Mouse (Mus musculus) embryonic facial prominence, embryonic 10.5 days (tissue): ENCODE results near the gene Cct7. TPM values are rescaled to one million over a fixed set of nuclear protein-coding genes. Genes with fewer than 3 reads are reported as not detected.

Experiments
- DNase-seq: peaks from one replicate; pipeline ENCODE4 v3.0.0-alpha.2; 2017; ENCODE audit warnings: low spot score
- H3K27ac ChIP-seq: fragments of 300-500 bp; sonication (generic); replicated peaks from 2 replicates; pipeline ENCODE4 v1.5.1; 2016; ENCODE audit warnings: mild to moderate bottlenecking
- H3K27me3 ChIP-seq: fragments of 300-500 bp; sonication (generic); replicated peaks from 2 replicates; pipeline ENCODE4 v1.6.1; 2016; ENCODE audit warnings: low read depth, mild to moderate bottlenecking; ENCODE audit not compliant: poor library complexity, severe bottlenecking
- H3K36me3 ChIP-seq: fragments of 300-500 bp; sonication (generic); replicated peaks from 2 replicates; pipeline ENCODE4 v1.6.1; 2016; ENCODE audit warnings: mild to moderate bottlenecking, moderate library complexity
- H3K4me1 ChIP-seq: fragments of 300-500 bp; sonication (generic); 2 replicates; pipeline ENCODE4 v1.6.1; 2016
- H3K4me3 ChIP-seq: fragments of 300-500 bp; sonication (generic); 2 replicates; pipeline ENCODE4 v1.5.1; 2016; ENCODE audit warnings: mild to moderate bottlenecking, moderate library complexity
- H3K9me3 ChIP-seq: fragments of 300-500 bp; sonication (generic); 2 replicates; pipeline ENCODE4 v1.6.1; 2016; ENCODE audit warnings: mild to moderate bottlenecking
- WGBS: fragments of 180-500 bp; shearing (Covaris S2); methylation state at CpG from one replicate; pipeline ENCODE4 v1.1.7; 2016; 5-methylcytosine and 5-hydroxymethylcytosine counted together
- polyA plus RNA-seq: library from polyadenylated mRNA; unstranded; fragments of >200 nt; fragmentation: Nextera tagmentation; extraction: Ambion mirVana; gene quantifications from 2 replicates; pipeline ENCODE4 v1.2.1, GENCODE M21; 2016

The Cct7 gene
- polyA plus RNA-seq, 1 experiment from 2014 or later, result 784 TPM

DNA sequence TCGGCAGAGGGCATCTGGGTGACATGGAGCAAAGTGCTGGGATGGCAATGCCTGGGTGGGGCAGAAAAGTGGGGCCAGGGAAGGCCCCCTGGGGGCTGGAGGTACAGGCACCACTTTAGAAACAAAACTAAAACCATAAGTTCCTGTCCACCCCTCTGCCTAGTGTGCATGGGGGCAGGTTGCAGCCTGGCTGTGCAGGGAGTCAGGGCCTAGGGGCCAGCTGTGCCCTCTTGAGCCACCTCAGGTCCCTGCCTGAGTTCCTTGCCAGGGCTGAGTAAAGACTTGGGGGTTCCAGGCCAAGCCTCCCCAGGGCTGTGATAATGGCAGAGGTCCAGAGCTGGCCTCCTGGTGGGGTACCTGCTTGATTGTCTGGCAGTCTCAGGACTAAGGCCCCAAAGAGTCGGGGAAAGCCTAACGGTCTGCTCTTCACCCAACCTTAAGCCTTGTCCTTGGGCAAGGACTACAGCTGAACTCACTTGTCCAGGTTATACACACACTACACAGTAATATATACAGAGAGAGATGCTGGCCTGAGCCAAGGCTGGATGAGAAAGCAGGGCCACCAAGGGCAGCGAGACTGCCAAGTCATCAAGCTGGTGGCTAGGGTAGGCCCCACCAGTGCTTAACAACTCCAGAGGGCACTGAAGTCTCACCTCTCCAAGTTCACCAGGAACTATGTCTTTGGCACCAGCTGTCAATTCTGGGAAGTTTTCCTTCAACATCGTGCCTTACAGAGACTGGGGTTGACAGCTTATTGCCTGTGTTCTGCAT lies 18.5 kb downstream of the Cct7 start:
- peaks cover 52% of the 10 kb centered on the region for H3K36me3 ChIP-seq
- H3K4me3 ChIP-seq, result no peak overlapping the region
- H3K27ac ChIP-seq, result no peak overlapping the region
- WGBS, result 79% methylated on average over 5 of the region's 5 CpGs
- 0 out of 2 replicates have a peak, but pooled peaks cover 8% of the 10 kb centered on the region for H3K27me3 ChIP-seq
- no peaks in the 10 kb centered on the region for H3K9me3 ChIP-seq
- DNase-seq, result no peak
- no peaks in the 10 kb centered on the region for H3K4me1 ChIP-seq

GRCm38 (mm10) chr6:85471962-85472361 lies 20.6 kb downstream of the Cct7 start:
- WGBS, result 71% methylated on average over 8 of the region's 8 CpGs
- peaks cover 31% of the 10 kb centered on the region for H3K36me3 ChIP-seq

GRCm38 (mm10) chr6:85472542-85472941 lies 21.2 kb downstream of the Cct7 start:
- Histone ChIP-seq H3K4me3 (no peak overlapping the region), H3K4me1 (peaks cover 5% of the 10 kb centered on the region; the same call in 1 of the 2 replicates), H3K36me3 (peaks cover 25% of the 10 kb centered on the region), H3K27ac (no peak overlapping the region), H3K9me3 (no peaks in the 10 kb centered on the region), H3K27me3 (peaks cover 19% of the 10 kb centered on the region)
- DNase-seq, result no peak
- WGBS, result 52% methylated on average over 5 of the region's 5 CpGs

More at GRCm38 (mm10) chr6:85471962-85472361, 20.6 kb downstream of the Cct7 start:
- Histone ChIP-seq H3K4me3 (no peak overlapping the region), H3K27ac (no peak overlapping the region), H3K27me3 (0 out of 2 replicates have a peak, but pooled peaks cover 16% of the 10 kb centered on the region), H3K4me1 (no peaks in the 10 kb centered on the region), H3K9me3 (no peaks in the 10 kb centered on the region)
- no peak for DNase-seq

GRCm38 (mm10) chr6:85475581-85475980 lies 24.3 kb downstream of the Cct7 start:
- no peak for DNase-seq
- peaks cover 9% of the 10 kb centered on the region; the same call in 1 of the 2 replicates for H3K4me1 ChIP-seq
- no peaks in the 10 kb centered on the region for H3K36me3 ChIP-seq
- H3K27ac ChIP-seq, result no peak overlapping the region
- 85% methylated on average over 3 of the region's 3 CpGs for WGBS
- H3K4me3 ChIP-seq, result no peak overlapping the region
- H3K9me3 ChIP-seq, result no peaks in the 10 kb centered on the region
- H3K27me3 ChIP-seq, result peaks cover 49% of the 10 kb centered on the region

DNA sequence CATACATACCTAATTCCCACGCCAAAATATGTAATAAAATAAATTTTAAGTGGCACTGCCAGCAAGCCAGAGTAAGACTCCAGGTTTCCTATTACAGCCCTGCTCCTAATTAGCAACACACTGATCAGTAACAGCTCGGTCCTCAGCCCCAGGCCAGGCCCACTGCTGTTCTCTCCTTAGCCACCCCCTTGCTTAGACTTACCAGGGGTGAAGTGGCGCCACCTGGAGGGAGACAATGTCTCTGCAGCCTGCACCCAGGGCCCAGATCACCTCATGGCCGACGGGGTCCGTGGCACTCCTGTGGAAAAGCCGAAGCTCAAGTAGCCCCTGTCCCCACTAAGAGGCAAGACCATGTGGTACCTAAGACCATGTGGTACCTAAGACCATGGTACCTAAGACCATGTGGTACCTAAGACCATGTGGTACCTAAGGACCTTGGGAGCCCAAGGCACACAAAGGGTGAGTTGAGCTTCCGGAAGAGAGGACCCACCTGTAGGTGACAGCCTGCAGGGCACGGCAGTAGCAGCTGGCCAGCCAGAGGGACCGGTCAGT lies 26.1 kb downstream of the Cct7 start:
- H3K4me3 ChIP-seq, result no peak overlapping the region
- DNase-seq, result peak; percentile 65
- H3K27me3 ChIP-seq, result peaks cover 68% of the 10 kb centered on the region
- peaks cover 9% of the 10 kb centered on the region; the same call in 1 of the 2 replicates for H3K4me1 ChIP-seq
- 34% methylated on average over 10 of the region's 10 CpGs for WGBS
- no peaks in the 10 kb centered on the region for H3K36me3 ChIP-seq
- no peaks in the 10 kb centered on the region for H3K9me3 ChIP-seq
- H3K27ac ChIP-seq, result no peak overlapping the region

DNA sequence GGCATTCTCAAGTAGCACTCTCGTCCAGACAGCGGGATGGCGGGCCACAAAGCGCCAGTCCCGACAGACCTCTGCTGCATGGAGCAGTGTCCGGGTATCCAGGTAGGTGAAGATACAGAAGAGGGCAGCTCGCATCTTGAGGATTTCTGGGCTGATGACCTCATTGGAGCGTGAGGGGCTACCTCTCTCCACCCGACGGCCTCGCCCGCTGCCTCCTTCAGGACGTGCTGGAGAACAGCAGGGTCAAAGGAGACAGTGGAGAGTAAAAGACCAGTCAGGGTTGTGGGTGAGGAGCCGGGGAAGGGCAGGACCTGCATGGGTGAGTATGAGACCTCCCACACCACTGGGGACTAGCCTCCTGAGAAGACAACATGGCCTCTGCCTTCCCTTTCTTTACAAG lies 27.1 kb downstream of the Cct7 start:
- peaks cover 9% of the 10 kb centered on the region; the same call in 1 of the 2 replicates for H3K4me1 ChIP-seq
- no peak for DNase-seq
- peaks cover 72% of the 10 kb centered on the region for H3K27me3 ChIP-seq
- no peaks in the 10 kb centered on the region for H3K9me3 ChIP-seq
- no peak overlapping the region for H3K27ac ChIP-seq
- no peaks in the 10 kb centered on the region for H3K36me3 ChIP-seq
- H3K4me3 ChIP-seq, result no peak overlapping the region
- 36% methylated on average over 14 of the region's 14 CpGs for WGBS

- 84% methylated on average over 5 of the region's 5 CpGs for whole genome bisulfite sequencing
- Histone ChIP-seq H3K27ac (no peak overlapping the region), H3K27me3 (peaks cover 84% of the 10 kb centered on the region), H3K36me3 (no peaks in the 10 kb centered on the region), H3K4me1 (peaks cover 22% of the 10 kb centered on the region), H3K9me3 (no peaks in the 10 kb centered on the region), H3K4me3 (no peak overlapping the region)
- no peak for DNase-seq
These were observed 28.7 kb downstream of the Cct7 start for GRCm38 (mm10) chr6:85479979-85480378.

GRCm38 (mm10) chr6:85480685-85481084 lies 29.4 kb downstream of the Cct7 start:
- WGBS, result 72% methylated on average over 16 of the region's 16 CpGs
- Histone ChIP-seq H3K4me3 (no peak overlapping the region), H3K27me3 (peaks cover 88% of the 10 kb centered on the region)

DNA sequence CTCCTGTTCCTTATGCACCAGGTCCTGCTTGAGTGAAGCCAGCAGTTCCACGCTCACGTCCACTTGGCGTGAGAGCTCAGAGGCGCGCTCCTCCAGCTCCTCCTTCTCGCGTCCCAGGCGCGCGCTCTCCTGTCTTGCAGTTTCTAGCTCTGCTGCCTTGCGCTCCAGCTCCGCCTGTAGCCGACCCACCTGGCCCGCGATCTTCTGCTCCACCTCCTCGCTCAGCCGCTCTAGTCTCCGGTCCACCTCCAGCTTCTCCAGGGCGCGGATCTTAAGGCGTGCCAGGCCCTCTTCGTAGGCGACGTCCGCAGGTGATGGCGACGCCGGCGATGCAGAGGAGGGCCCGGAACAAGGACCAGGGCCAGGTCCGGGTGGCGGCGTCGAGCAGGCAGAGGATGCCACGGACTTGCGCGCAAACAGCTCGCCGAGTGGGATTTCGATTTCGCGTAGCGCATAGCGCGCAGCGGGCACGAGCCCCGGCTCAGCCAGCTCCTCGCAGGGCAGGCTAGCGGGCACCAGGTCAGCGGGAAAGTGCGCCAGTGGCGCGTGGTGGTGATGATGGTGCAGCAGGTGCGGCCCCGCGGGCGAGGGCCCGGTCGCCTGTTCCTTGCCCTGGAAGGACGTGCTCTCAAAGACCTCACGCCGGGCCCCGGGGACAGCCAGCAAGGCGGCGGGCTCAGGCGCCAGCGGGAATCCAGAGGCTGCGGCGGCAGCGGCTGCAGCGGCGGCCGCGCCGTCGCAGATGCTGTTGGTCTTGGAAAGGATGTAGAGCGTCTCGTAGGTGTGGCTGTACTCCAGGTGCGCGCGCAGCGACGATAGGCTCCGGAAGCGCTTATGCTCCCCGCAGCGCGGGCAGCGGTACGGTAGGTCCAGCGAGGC lies 32.8 kb downstream of the Cct7 start:
- H3K27ac ChIP-seq, result 0 out of 2 replicates have a peak overlapping the region, but pooled peaks have one; percentile 15
- 3% methylated on average over 92 of the region's 92 CpGs for WGBS
- peaks cover 22% of the 10 kb centered on the region for H3K4me1 ChIP-seq
- H3K36me3 ChIP-seq, result no peaks in the 10 kb centered on the region
- peak overlapping the region; percentile 52 for H3K4me3 ChIP-seq
- peaks cover 89% of the 10 kb centered on the region for H3K27me3 ChIP-seq
- no peaks in the 10 kb centered on the region for H3K9me3 ChIP-seq
- DNase-seq, result peak; percentile 57

More at GRCm38 (mm10) chr6:85480685-85481084, 29.4 kb downstream of the Cct7 start:
- Histone ChIP-seq H3K27ac (no peak overlapping the region), H3K36me3 (no peaks in the 10 kb centered on the region), H3K4me1 (peaks cover 22% of the 10 kb centered on the region), H3K9me3 (no peaks in the 10 kb centered on the region)
- no peak for DNase-seq

- peaks cover 80% of the 10 kb centered on the region for H3K27me3 ChIP-seq
- no peaks in the 10 kb centered on the region for H3K9me3 ChIP-seq
- no peaks in the 10 kb centered on the region for H3K36me3 ChIP-seq
- 81% methylated on average over 2 of the region's 2 CpGs for WGBS
- H3K4me3 ChIP-seq, result no peak overlapping the region
- H3K4me1 ChIP-seq, result peaks cover 28% of the 10 kb centered on the region
- no peak overlapping the region for H3K27ac ChIP-seq
- no peak for DNase-seq
These were observed 34.4 kb downstream of the Cct7 start for GRCm38 (mm10) chr6:85485738-85486137.

- Histone ChIP-seq H3K27me3 (peaks cover 52% of the 10 kb centered on the region), H3K4me1 (peaks cover 28% of the 10 kb centered on the region), H3K27ac (no peak overlapping the region), H3K4me3 (no peak overlapping the region), H3K36me3 (no peaks in the 10 kb centered on the region), H3K9me3 (no peaks in the 10 kb centered on the region)
- WGBS, result 61% methylated on average over 4 of the region's 4 CpGs
- no peak for DNase-seq
These were observed 37.2 kb downstream of the Cct7 start for GRCm38 (mm10) chr6:85488510-85488909.

DNA sequence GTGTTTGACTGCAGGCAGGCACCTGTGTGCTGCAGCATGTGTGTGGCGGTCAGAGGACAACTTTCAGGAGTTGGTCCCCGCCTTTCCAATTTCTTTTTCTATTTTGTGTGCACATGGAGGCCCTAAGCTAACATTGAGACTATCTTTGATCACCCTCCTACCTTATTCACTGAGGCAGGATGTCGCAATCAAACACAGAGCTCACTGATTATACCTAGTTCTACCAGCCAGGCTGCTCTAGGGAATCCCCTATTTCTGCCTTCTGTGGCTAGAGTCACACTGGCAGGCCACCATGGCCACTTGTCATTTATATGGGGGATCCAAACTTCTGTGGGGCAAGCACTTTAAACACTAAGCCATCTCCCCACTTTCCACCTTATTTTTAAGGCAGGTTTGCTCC lies 38.4 kb downstream of the Cct7 start:
- Histone ChIP-seq H3K9me3 (no peaks in the 10 kb centered on the region), H3K36me3 (no peaks in the 10 kb centered on the region), H3K4me1 (peaks cover 17% of the 10 kb centered on the region), H3K27ac (no peak overlapping the region), H3K27me3 (peaks cover 40% of the 10 kb centered on the region), H3K4me3 (no peak overlapping the region)
- no peak for DNase-seq
- WGBS, result 83% methylated on average over 3 of the region's 3 CpGs
